Mouse (Mus musculus): ENCODE results near the gene Lrmp.

- no peak for TF ChIP-seq CTCF (IDR thresholded peaks at IDR 0.05; ENCODE audit: control insufficient read depth, insufficient read depth, low read length)
- no peak for TF ChIP-seq POLR2A (IDR thresholded peaks at IDR 0.05; ENCODE audit: borderline replicate concordance, control insufficient read depth, low read depth, low read length)
Measured at GRCm38 (mm10) chr6:145115476-145116097, at the start of gene Lrmp.

All from bone marrow, adult 2 months (tissue).